Mouse (Mus musculus) forebrain, postnatal 0 days (tissue): ENCODE measurements around the gene Rasa3. TPM values are rescaled to one million over a fixed set of nuclear protein-coding genes. Genes with fewer than 3 reads are reported as not detected.

Experiments
- ATAC-seq: fragments of 200-750 bp; cut with Nextera tagmentation; 2 replicates; pipeline ENCODE4 v1.8.0; 2017; ENCODE audit warnings: mild to moderate bottlenecking, moderate library complexity
- DNase-seq: peaks from one replicate; pipeline ENCODE4 v3.0.0-alpha.2; 2015
- H3K27ac ChIP-seq: fragments of 300-500 bp; sonication (generic); 2 replicates; pipeline ENCODE4 v1.5.1; 2014; ENCODE audit warnings: low read depth, mild to moderate bottlenecking, antibody characterized with exemption, low read length, moderate library complexity, mixed read lengths
- H3K27me3 ChIP-seq: fragments of 300-500 bp; sonication (generic); 2 replicates; pipeline ENCODE4 v1.6.1; 2014; ENCODE audit warnings: mild to moderate bottlenecking, low read length, mixed read lengths; ENCODE audit not compliant: insufficient read depth
- H3K36me3 ChIP-seq: fragments of 300-500 bp; sonication (generic); 2 replicates; pipeline ENCODE4 v1.6.1; 2014; ENCODE audit warnings: mild to moderate bottlenecking, moderate library complexity; ENCODE audit not compliant: insufficient read depth
- H3K4me1 ChIP-seq: fragments of 300-500 bp; sonication (generic); 2 replicates; pipeline ENCODE4 v1.6.1; 2014; ENCODE audit warnings: antibody characterized with exemption; ENCODE audit not compliant: insufficient read depth
- H3K4me2 ChIP-seq: fragments of 300-500 bp; sonication (generic); 2 replicates; pipeline ENCODE4 v1.6.1; 2014; ENCODE audit warnings: low read depth, mild to moderate bottlenecking, moderate library complexity
- H3K4me3 ChIP-seq: fragments of 300-500 bp; sonication (generic); 2 replicates; pipeline ENCODE4 v1.5.1; 2014; ENCODE audit warnings: low read depth, low read length, mixed read lengths
- H3K9ac ChIP-seq: fragments of 300-500 bp; sonication (generic); 2 replicates; pipeline ENCODE4 v1.6.1; 2014; ENCODE audit warnings: mild to moderate bottlenecking
- H3K9me3 ChIP-seq: fragments of 300-500 bp; sonication (generic); 2 replicates; pipeline ENCODE4 v1.6.1; 2016; ENCODE audit warnings: low read length
- CTCF ChIP-seq: sonication (generic); IDR thresholded peaks from 2 replicates; pipeline ENCODE4 v1.5.1; 2016; ENCODE audit warnings: antibody characterized with exemption, control low read depth, low read depth
- WGBS: fragments of 180-500 bp; shearing (Covaris S2); extraction: QIAGEN DNeasy Blood & Tissue Kit; methylation state at CpG from one replicate; pipeline ENCODE4 v1.1.7; 2014; 5-methylcytosine and 5-hydroxymethylcytosine counted together
- polyA plus RNA-seq: library from polyadenylated mRNA; unstranded; fragments of >200 nt; fragmentation: Nextera tagmentation; extraction: Ambion mirVana; gene quantifications from 2 replicates; pipeline ENCODE4 v1.2.1, GENCODE M21; 2015
- total RNA-seq: library from RNA; depleted of rRNA; stranded (reverse); fragments of >200 nt; gene quantifications from 2 replicates; pipeline ENCODE4 v1.2.3, GENCODE M21; 2014

Rasa3 gene
- total and polyA plus RNA-seq, 2 experiments from 2014 or later, result 24.3 to 49.7 TPM

DNA sequence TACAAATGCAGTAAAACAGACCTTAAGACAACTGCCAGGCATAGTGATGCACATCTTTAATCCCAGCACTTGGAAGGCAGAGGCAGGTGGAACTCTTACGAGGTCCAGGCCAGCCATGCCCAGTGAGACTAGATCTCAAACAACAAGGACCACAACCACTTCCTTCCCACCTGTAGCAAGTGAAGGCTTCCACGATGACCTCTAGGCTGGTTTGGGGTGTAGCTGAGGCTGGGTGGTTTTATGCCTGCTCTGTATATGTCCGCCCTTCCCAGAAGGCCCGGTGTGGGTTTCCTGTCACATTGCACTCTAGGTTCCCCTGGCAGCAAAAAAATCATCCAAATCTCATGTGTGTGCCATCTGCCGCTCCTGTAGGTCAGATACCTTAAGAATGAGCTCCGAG is 26.4 kb upstream of the Rasa3 start:
- 94% methylated on average over 6 of the region's 6 CpGs for WGBS
- Histone ChIP-seq H3K9ac (no peak overlapping the region), H3K27me3 (no peaks in the 10 kb centered on the region), H3K36me3 (no peaks in the 10 kb centered on the region), H3K9me3 (no peaks in the 10 kb centered on the region), H3K4me3 (no peak overlapping the region), H3K27ac (no peak overlapping the region), H3K4me1 (peaks cover 8% of the 10 kb centered on the region; the same call in 1 of the 2 replicates), H3K4me2 (no peak overlapping the region)
- DNase-seq (no peak), ATAC-seq (no peak)
- TF ChIP-seq CTCF, result no peak

DNA sequence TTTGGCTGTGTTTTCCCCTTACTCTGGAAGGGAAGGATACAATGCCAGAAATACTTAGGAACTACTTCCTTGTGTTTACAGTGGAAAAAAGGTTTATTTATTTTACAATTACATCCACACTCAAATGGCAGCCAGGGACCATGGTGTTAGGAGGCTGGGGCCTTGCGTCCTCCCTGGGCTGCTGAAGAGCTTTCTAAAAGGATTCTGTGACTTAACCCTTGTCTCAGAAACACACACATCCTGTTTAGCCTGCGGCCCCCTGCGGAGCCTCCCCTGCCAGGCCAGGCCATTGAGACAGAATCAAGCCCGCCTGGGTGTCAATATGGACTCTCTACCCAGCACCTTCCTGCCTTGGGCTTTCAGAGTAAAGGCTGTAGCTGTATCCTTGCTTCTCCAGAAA is 25.4 kb upstream of the Rasa3 start:
- no peak overlapping the region for H3K27ac ChIP-seq
- no peaks in the 10 kb centered on the region for H3K36me3 ChIP-seq
- H3K4me2 ChIP-seq, result no peak overlapping the region
- no peak overlapping the region for H3K9ac ChIP-seq
- peaks cover 8% of the 10 kb centered on the region; the same call in 1 of the 2 replicates for H3K4me1 ChIP-seq
- no peak overlapping the region for H3K4me3 ChIP-seq
- H3K27me3 ChIP-seq, result no peaks in the 10 kb centered on the region
- WGBS, result 56% methylated on average over 4 of the region's 4 CpGs
- no peaks in the 10 kb centered on the region for H3K9me3 ChIP-seq
- no peak for ATAC-seq
- DNase-seq, result no peak
- TF ChIP-seq CTCF, result no peak

DNA sequence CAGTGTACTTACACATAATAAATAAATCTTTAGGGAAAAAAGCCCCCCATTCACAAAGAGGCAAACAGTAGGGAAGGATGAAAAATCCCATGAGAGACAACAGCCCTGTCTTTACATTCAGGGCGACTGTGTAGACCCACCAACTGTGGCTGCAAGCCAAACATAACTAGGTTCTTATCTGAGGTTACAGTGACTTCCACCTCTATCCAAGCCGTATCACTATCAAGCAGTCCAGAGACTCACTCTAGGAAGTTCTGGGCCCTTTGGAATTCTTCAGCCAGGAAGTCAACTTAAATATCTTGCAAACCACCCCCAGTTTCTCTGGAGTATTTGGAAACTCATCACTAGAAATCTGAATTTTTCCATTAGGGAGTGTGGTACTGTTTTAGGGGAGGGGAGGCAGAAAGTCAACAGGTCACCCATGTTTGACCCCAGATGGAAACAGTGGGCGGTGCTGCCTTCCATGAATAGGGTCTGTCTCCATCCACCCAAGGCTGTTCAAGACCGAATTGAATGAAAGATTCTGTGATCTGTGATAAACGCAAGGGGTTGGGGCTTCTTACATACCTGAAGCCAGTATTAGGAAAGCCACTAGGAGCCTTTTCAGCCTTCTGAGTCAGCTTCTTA is 22.0 kb upstream of the Rasa3 start:
- no peak overlapping the region for H3K4me2 ChIP-seq
- H3K4me3 ChIP-seq, result no peak overlapping the region
- WGBS, result 85% methylated on average over 5 of the region's 5 CpGs
- no peaks in the 10 kb centered on the region for H3K9me3 ChIP-seq
- H3K27me3 ChIP-seq, result no peaks in the 10 kb centered on the region
- H3K9ac ChIP-seq, result no peak overlapping the region
- ATAC-seq, result no peak
- no peak overlapping the region for H3K27ac ChIP-seq
- no peak for TF ChIP-seq CTCF
- H3K36me3 ChIP-seq, result no peaks in the 10 kb centered on the region
- H3K4me1 ChIP-seq, result no peaks in the 10 kb centered on the region
- DNase-seq, result no peak

DNA sequence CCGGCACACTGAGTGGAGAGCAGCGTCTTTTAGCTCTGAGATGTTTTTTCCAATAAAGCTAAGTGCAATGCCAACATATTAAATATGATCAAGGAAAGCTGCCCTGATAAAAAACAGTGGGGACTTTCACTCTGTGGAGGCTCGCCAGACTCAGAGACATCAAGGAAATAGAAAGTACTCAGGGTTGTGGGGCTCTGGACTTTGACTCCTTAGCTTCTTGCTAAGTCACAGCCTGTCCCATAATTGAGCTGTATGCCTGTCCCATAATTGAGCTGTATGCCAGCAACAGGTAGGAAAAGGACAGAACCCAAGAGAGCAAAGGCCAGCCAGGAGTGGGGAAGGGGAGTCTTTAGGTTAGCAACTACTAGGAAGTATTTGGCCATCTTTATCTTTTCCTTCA is 20.9 kb upstream of the Rasa3 start:
- TF ChIP-seq CTCF, result no peak
- no peak for DNase-seq
- H3K27me3 ChIP-seq, result no peaks in the 10 kb centered on the region
- H3K4me3 ChIP-seq, result no peak overlapping the region
- no peak overlapping the region for H3K27ac ChIP-seq
- ATAC-seq, result no peak
- H3K4me1 ChIP-seq, result no peaks in the 10 kb centered on the region
- no peak overlapping the region for H3K9ac ChIP-seq
- no peak overlapping the region for H3K4me2 ChIP-seq
- H3K9me3 ChIP-seq, result no peaks in the 10 kb centered on the region
- WGBS, result 89% methylated on average over 3 of the region's 3 CpGs
- H3K36me3 ChIP-seq, result no peaks in the 10 kb centered on the region

DNA sequence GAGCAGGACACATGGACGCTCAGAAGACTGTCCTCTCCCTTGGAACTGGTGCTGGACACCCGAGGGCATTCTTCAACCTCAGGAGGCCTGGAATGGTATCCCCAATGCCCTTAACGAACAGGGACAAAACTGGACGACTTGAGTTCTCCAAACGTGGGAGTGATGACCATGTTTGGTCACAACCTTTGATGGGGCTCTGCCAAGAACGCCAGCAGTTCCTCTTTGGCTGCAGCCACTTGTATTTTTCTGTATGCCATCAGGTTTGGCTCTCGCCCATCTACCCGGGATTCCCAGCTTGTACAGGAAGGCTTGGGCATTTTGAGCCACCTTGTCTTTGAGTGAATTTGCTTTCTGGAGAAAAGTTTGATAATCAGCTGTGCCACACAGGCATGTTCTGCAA is 20.3 kb upstream of the Rasa3 start:
- Histone ChIP-seq H3K27ac (no peak overlapping the region), H3K9me3 (no peaks in the 10 kb centered on the region), H3K4me3 (no peak overlapping the region), H3K4me1 (no peaks in the 10 kb centered on the region), H3K27me3 (no peaks in the 10 kb centered on the region), H3K4me2 (no peak overlapping the region), H3K36me3 (no peaks in the 10 kb centered on the region), H3K9ac (no peak overlapping the region)
- 73% methylated on average over 8 of the region's 8 CpGs for WGBS
- DNase-seq (no peak), ATAC-seq (no peak)
- no peak for TF ChIP-seq CTCF

DNA sequence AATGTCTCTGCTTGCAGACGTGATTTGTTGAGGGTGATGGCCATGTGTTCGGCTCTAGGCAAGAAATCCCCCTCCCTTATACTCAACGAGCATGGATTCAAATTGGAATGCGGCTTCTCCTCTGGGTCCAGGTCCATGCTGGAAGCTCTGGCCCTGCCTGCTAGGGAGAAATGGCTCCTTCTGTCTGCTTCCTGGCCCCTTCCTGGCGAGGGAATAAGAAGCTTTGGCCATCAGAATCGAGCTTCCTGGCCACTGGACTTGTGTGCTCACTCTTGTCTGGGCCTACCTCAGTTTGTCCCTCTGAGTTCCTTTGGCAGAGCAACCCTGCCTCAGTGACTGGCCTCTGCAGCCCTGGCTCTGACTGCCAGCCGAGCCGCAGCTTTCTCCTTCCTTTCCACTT is 19.8 kb upstream of the Rasa3 start:
- 75% methylated on average over 8 of the region's 8 CpGs for WGBS
- Histone ChIP-seq H3K27ac (no peak overlapping the region), H3K4me2 (no peak overlapping the region), H3K4me1 (no peaks in the 10 kb centered on the region), H3K9me3 (no peaks in the 10 kb centered on the region), H3K27me3 (no peaks in the 10 kb centered on the region), H3K36me3 (no peaks in the 10 kb centered on the region), H3K9ac (no peak overlapping the region), H3K4me3 (no peak overlapping the region)
- DNase-seq (no peak), ATAC-seq (no peak)
- TF ChIP-seq CTCF, result no peak

DNA sequence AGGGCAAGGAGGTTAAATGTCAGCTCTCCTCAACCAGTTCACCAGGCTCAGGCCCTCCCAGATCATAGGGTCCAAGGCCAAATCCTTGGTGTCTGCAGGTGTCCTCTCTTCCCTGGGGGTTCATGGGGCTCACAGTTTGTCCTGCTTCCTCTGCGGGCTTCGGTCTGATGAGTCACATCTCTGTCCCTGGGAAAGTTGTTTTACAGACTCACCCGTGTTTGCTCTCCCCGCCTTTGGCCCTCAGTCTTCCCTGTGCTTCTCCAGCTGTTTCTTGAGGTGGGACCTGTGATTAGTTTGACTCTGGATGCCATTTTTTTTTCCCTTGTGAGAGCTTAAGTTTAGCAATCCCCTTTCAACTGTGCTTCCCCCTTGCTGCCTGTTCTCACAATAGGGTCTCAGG is 18.8 kb upstream of the Rasa3 start:
- TF ChIP-seq CTCF, result no peak
- Histone ChIP-seq H3K27me3 (no peaks in the 10 kb centered on the region), H3K4me2 (no peak overlapping the region), H3K9ac (no peak overlapping the region), H3K27ac (no peak overlapping the region), H3K9me3 (no peaks in the 10 kb centered on the region), H3K4me1 (no peaks in the 10 kb centered on the region), H3K36me3 (no peaks in the 10 kb centered on the region), H3K4me3 (no peak overlapping the region)
- no peak for DNase-seq
- no peak for ATAC-seq
- whole genome bisulfite sequencing, result 86% methylated on average over 4 of the region's 4 CpGs
